Mouse (Mus musculus) midbrain, postnatal 0 days (tissue): Measurements from ENCODE around the gene Ubash3a. TPM values are rescaled to one million over a fixed set of nuclear protein-coding genes. Genes with fewer than 3 reads are reported as not detected.

Experiments used
- ATAC-seq: fragments of 200-750 bp; cut with Nextera tagmentation; 2 replicates; pipeline ENCODE4 v1.8.0; 2017; ENCODE audit warnings: moderate number of reproducible peaks, mild to moderate bottlenecking, moderate TSS enrichment, moderate library complexity; ENCODE audit not compliant: low FRiP score
- DNase-seq: peaks from one replicate; pipeline ENCODE4 v3.0.0-alpha.2; 2015; ENCODE audit warnings: low spot score
- H3K27ac ChIP-seq: fragments of 300-500 bp; sonication (generic); 2 replicates; pipeline ENCODE4 v1.5.1; 2014; ENCODE audit warnings: low read depth, mild to moderate bottlenecking, low read length, mixed read lengths
- H3K27me3 ChIP-seq: fragments of 300-500 bp; sonication (generic); 2 replicates; pipeline ENCODE4 v1.6.1; 2014; ENCODE audit warnings: low read length, control low read depth, mixed read lengths; ENCODE audit not compliant: insufficient read depth
- H3K36me3 ChIP-seq: fragments of 300-500 bp; sonication (generic); 2 replicates; pipeline ENCODE4 v1.6.1; 2014; ENCODE audit warnings: low read length, control low read depth, mixed read lengths; ENCODE audit not compliant: insufficient read depth
- H3K4me1 ChIP-seq: fragments of 300-500 bp; sonication (generic); 2 replicates; pipeline ENCODE4 v1.6.1; 2014; ENCODE audit warnings: mild to moderate bottlenecking, control low read depth, antibody characterized with exemption, low read length, mixed read lengths; ENCODE audit not compliant: insufficient read depth
- H3K4me2 ChIP-seq: fragments of 300-500 bp; sonication (generic); 2 replicates; pipeline ENCODE4 v1.6.1; 2014; ENCODE audit warnings: low read depth, mild to moderate bottlenecking, low read length, mixed read lengths; ENCODE audit not compliant: poor library complexity, severe bottlenecking
- H3K4me3 ChIP-seq: fragments of 300-500 bp; sonication (generic); 2 replicates; pipeline ENCODE4 v1.5.1; 2014; ENCODE audit warnings: low read depth, mild to moderate bottlenecking, low read length, moderate library complexity
- H3K9ac ChIP-seq: fragments of 300-500 bp; sonication (generic); replicated peaks from 2 replicates; pipeline ENCODE4 v1.6.1; 2014; ENCODE audit warnings: mild to moderate bottlenecking, low read length, moderate library complexity, mixed read lengths; ENCODE audit not compliant: poor library complexity, severe bottlenecking
- H3K9me3 ChIP-seq: fragments of 300-500 bp; sonication (generic); 2 replicates; pipeline ENCODE4 v1.6.1; 2016; ENCODE audit warnings: low read length, control low read depth
- CTCF ChIP-seq: IDR thresholded peaks from 2 replicates; pipeline ENCODE4 v1.5.1; 2016; ENCODE audit warnings: antibody characterized with exemption, mild to moderate bottlenecking
- WGBS: fragments of 180-500 bp; shearing (Covaris S2); extraction: QIAGEN DNeasy Blood & Tissue Kit; methylation state at CpG from one replicate; pipeline ENCODE4 v1.1.7; 2014; 5-methylcytosine and 5-hydroxymethylcytosine counted together
- polyA plus RNA-seq: library from polyadenylated mRNA; unstranded; fragments of >200 nt; fragmentation: Nextera tagmentation; extraction: Ambion mirVana; gene quantifications from 2 replicates; pipeline ENCODE4 v1.2.1, GENCODE M21; 2015
- total RNA-seq: library from RNA; depleted of rRNA; stranded (reverse); fragments of >200 nt; gene quantifications from 2 replicates; pipeline ENCODE4 v1.2.3, GENCODE M21; 2014

The Ubash3a gene
- total and polyA plus RNA-seq, 2 experiments from 2014 or later: not detected

DNA sequence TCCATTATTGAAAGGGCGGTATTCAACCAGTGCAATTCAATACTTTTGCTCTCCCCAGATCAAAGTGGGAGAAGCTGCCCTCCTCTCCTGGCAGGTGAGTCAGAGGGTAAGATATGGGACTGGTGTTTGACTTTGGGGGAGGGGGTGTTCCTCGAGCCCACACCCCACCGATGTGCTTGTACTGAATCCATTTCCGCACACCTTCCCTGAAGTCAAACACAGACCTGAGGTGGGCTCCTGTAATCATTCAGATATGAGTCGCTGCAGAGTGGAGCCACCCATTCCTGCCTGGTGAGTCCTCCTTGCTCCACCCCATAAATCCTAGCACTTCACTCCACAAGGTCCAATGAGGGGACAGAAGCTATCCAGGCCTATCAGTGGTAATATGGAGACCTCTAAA is 37.9 kb upstream of the Ubash3a start:
- Histone ChIP-seq H3K4me1 (no peaks in the 10 kb centered on the region), H3K9me3 (no peaks in the 10 kb centered on the region), H3K27me3 (no peaks in the 10 kb centered on the region), H3K36me3 (no peaks in the 10 kb centered on the region), H3K27ac (no peak overlapping the region), H3K4me3 (no peak overlapping the region), H3K4me2 (no peak overlapping the region), H3K9ac (no peak overlapping the region)
- 93% methylated on average over 5 of the region's 5 CpGs for WGBS
- ATAC-seq: no peak
- TF ChIP-seq CTCF: no peak
- DNase-seq: no peak

DNA sequence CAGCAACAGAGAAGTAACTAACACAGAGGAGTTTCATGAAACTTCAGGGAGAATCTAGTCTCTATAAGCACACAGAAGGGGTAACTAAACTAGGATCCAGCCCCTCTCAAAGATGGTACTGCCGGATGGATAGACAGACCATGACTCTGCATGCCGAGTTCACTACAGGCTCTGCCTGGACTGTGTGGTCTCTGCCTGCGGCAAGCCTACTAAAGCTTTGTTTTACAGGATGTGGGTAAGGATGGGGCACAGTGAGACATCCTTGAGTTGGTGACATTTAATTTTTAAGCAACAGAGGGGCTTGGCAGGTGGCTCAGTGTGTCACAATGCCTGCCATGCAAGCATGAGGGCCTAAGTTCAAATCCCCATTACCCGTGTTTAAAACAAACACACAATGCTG is 31.4 kb upstream of the Ubash3a start:
- Histone ChIP-seq H3K27ac (no peak overlapping the region), H3K4me1 (no peaks in the 10 kb centered on the region), H3K9ac (no peak overlapping the region), H3K4me3 (no peak overlapping the region), H3K4me2 (no peak overlapping the region), H3K27me3 (no peaks in the 10 kb centered on the region), H3K36me3 (no peaks in the 10 kb centered on the region), H3K9me3 (no peaks in the 10 kb centered on the region)
- ATAC-seq (no peak), DNase-seq (no peak)
- TF ChIP-seq CTCF: no peak
- 92% methylated on average over 4 of the region's 4 CpGs for WGBS

DNA sequence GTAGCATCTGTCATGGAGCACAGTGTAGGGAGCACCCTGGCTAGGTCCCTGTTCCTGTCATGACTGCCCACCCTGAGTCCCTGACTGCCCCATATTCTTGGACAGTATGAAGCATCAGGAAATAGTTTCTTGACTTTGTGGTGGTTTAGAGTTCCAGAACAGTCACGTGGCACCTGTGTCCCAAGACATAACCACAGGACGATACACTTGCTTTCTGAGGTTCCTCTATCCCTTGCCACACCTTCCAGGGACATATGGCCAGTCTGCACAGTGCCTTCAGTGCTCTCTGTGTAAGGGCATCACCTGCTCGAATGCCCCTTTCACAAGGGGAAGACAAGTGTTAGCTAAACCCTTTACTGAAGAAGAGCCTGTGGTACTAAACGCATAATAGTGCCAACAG is 26.2 kb upstream of the Ubash3a start:
- ATAC-seq (no peak), DNase-seq (no peak)
- H3K9ac ChIP-seq: no peak overlapping the region
- WGBS: 87% methylated on average over 4 of the region's 4 CpGs
- H3K9me3 ChIP-seq: no peaks in the 10 kb centered on the region
- no peaks in the 10 kb centered on the region for H3K4me1 ChIP-seq
- H3K27me3 ChIP-seq: no peaks in the 10 kb centered on the region
- H3K4me2 ChIP-seq: no peak overlapping the region
- no peak overlapping the region for H3K4me3 ChIP-seq
- no peaks in the 10 kb centered on the region for H3K36me3 ChIP-seq
- no peak overlapping the region for H3K27ac ChIP-seq
- TF ChIP-seq CTCF: no peak

DNA sequence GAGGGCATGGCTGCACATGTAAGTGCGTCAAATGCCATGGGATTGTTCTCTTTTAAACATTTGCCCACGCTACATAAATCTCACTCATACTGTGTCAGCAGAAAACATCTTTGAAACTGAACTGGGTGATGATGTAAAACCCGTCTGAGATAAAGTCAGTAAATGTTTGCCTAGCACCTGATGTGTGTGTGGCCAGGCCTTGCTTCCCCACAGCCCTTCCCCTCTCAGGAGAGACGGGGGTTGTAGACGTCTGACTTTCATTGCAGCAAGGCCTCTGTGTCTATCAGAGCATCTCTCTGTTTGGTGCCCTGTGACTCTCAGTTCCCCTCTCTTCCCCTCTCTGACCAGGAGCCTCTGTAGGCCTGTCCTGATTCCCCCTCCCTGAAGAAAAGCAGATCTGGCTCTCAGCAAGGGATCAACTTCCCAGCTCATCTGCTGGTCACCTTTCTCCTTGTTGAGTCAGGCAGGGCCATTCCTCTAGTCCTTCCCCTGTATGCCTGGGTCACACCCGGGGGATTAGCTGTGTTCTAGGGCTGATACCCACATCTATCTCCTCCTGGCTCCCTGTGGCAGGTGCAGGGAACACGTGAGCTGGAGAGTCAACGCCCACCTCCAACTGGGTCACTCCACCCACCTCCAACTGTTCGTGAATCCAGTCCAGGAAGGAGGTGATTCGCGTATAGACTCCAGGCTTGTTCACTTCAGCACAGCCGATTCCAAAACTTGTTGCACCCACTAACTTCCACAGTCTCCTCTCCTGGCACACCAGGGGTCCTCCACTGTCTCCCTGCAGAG is 24.3 kb upstream of the Ubash3a start:
- H3K4me1 ChIP-seq: no peaks in the 10 kb centered on the region
- no peaks in the 10 kb centered on the region for H3K9me3 ChIP-seq
- ATAC-seq (no peak), DNase-seq (no peak)
- TF ChIP-seq CTCF: no peak
- no peak overlapping the region for H3K4me2 ChIP-seq
- no peaks in the 10 kb centered on the region for H3K27me3 ChIP-seq
- 71% methylated on average over 12 of the region's 12 CpGs for WGBS
- H3K4me3 ChIP-seq: no peak overlapping the region
- H3K27ac ChIP-seq: no peak overlapping the region
- no peaks in the 10 kb centered on the region for H3K36me3 ChIP-seq
- no peak overlapping the region for H3K9ac ChIP-seq

DNA sequence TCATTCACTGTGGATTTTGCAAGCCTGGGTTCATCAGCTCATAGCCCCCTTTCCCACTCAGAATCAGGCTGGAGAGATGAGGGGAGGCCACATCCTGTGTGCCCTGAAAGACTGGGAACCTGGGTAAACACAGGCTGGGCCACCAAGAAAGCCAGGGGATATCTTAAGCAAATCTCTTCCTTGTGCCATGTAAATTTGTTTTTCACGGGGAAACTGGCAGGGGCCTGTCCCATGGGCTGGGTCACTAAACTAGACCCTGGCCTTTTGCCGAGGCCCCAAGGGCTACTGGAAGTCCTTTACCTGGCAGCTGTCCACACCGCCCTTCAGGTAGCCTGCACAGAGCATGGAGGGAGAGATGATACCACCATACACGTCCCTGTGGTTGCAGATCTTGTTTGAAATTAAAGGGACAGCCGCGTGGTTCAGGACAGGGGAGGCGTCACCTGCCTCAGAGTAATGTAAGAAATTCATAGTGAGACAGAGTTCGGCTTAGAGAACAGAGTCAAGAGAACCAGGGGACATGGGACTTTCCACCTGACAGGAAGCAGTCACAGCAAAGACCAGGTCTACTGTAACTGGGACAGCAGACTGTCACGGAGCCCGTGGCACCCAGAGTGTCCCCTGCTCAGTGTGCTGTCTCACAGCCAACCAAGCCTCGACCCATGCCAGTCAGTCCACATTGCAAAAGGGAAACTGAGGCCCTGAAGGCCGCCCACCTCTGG is 23.2 kb upstream of the Ubash3a start:
- H3K27me3 ChIP-seq: no peaks in the 10 kb centered on the region
- DNase-seq (no peak), ATAC-seq (no peak)
- no peak overlapping the region for H3K4me2 ChIP-seq
- H3K36me3 ChIP-seq: no peaks in the 10 kb centered on the region
- 84% methylated on average over 12 of the region's 12 CpGs for WGBS
- H3K9ac ChIP-seq: no peak overlapping the region
- no peak for TF ChIP-seq CTCF
- H3K27ac ChIP-seq: no peak overlapping the region
- no peak overlapping the region for H3K4me3 ChIP-seq
- H3K9me3 ChIP-seq: no peaks in the 10 kb centered on the region
- H3K4me1 ChIP-seq: no peaks in the 10 kb centered on the region

DNA sequence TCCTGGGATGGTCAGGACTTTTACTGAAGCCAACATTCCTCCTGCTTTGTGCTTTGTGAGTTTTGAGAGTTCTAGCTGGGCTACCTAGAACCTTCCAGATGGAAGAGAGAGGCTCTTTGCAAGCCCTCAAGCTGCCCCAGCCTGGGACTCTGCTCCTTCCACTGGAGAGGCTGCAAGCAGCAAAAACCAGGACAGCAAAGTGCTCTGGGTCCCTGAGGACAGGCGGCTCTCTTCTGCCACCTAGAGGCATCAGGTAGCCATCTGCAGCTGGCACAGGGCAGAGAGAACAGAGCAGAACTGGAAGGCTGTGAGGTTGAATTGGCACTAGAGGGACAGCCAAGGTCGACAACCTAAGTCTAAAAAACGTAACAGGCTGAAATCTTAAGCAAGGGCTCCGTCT is 20.3 kb upstream of the Ubash3a start:
- 22% methylated on average over 4 of the region's 4 CpGs for WGBS
- H3K4me2 ChIP-seq: no peak overlapping the region
- no peak overlapping the region for H3K9ac ChIP-seq
- no peak overlapping the region for H3K27ac ChIP-seq
- H3K4me3 ChIP-seq: no peak overlapping the region
- no peaks in the 10 kb centered on the region for H3K36me3 ChIP-seq
- ATAC-seq (no peak), DNase-seq (peak; percentile 85)
- no peaks in the 10 kb centered on the region for H3K9me3 ChIP-seq
- H3K4me1 ChIP-seq: no peaks in the 10 kb centered on the region
- peak; percentile 89 for TF ChIP-seq CTCF
- no peaks in the 10 kb centered on the region for H3K27me3 ChIP-seq
